Mouse (Mus musculus): Measurements from ENCODE around the gene Ss18l2. TPM values are rescaled to one million over a fixed set of nuclear protein-coding genes. Genes with fewer than 3 reads are reported as not detected.

Ss18l2 gene
- polyA plus RNA-seq, 1 experiment = 28.4 TPM

DNA sequence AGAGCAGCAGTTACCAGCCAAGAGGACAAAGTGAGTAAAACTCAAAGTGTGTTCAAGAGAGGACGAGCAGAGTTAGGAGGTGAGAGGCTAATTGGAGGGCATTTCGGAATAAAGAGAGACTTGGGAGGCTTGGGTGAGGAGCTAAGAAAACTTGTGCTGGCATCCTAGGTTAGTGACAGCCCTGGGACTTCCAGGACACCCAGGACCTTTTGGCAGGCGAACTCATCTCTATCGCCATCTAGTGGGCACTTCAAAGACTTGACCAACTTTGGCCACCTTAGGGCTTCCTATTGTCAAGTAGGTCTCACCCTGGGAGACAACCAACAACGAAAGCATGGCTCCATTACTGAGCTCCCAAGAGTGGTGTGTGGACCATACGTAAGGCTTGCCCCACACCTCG, 38.8 kb upstream of the Ss18l2 start:
- H3K27ac ChIP-seq (ENCODE audit: control insufficient read depth, insufficient read depth, low read length) = no peak overlapping the region; the same call in 1 of the 2 replicates
- no peaks in the 10 kb centered on the region for H3K36me3 ChIP-seq (ENCODE audit: control insufficient read depth, insufficient read depth, low read length)
- WGBS = 54% methylated on average over 7 of the region's 7 CpGs
- no peak for DNase-seq
- no peaks in the 10 kb centered on the region for H3K27me3 ChIP-seq (ENCODE audit: control insufficient read depth, insufficient read depth, low read length)
- TF ChIP-seq CTCF (IDR thresholded peaks at IDR 0.05; ENCODE audit: borderline replicate concordance, control insufficient read depth, extremely low read depth, insufficient read depth, low read length, poor library complexity) (peak; percentile 40; the same call in 1 of the 2 replicates), POLR2A (IDR thresholded peaks at IDR 0.05; ENCODE audit: control insufficient read depth, extremely low read depth, insufficient read depth, low read length, poor library complexity) (no peak)
- no peak overlapping the region for H3K4me3 ChIP-seq (ENCODE audit: control insufficient read depth, insufficient read depth, low read length)
- H3K4me1 ChIP-seq (replicated peaks; ENCODE audit: control insufficient read depth, insufficient read depth, low read length) = peaks cover 66% of the 10 kb centered on the region

DNA sequence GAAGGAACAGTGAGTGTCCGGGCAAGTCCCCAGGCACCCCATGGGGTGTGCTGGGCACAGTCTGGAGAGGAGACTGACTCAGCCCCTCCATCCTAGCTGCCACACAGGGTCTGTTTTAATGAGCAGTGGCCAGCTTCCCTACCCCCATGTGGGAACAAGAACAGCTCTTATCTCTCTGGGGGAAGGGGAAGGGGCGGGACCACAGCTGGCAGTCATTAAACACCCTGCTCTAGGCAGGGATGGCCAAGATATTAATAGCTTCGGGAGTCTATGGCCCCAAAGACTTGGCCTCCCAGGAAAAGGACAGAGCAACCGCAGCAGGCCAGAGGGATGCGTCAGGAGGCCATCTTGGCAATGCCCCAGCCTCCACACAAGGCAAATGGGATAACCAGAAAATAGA, 37.8 kb upstream of the Ss18l2 start:
- no peak overlapping the region for H3K4me3 ChIP-seq (ENCODE audit: control insufficient read depth, insufficient read depth, low read length)
- H3K36me3 ChIP-seq (ENCODE audit: control insufficient read depth, insufficient read depth, low read length) = no peaks in the 10 kb centered on the region
- no peak overlapping the region for H3K27ac ChIP-seq (ENCODE audit: control insufficient read depth, insufficient read depth, low read length)
- 67% methylated on average over 5 of the region's 5 CpGs for WGBS
- no peak for DNase-seq
- no peaks in the 10 kb centered on the region for H3K27me3 ChIP-seq (ENCODE audit: control insufficient read depth, insufficient read depth, low read length)
- peaks cover 76% of the 10 kb centered on the region for H3K4me1 ChIP-seq (replicated peaks; ENCODE audit: control insufficient read depth, insufficient read depth, low read length)
- TF ChIP-seq POLR2A (IDR thresholded peaks at IDR 0.05; ENCODE audit: control insufficient read depth, extremely low read depth, insufficient read depth, low read length, poor library complexity) = no peak

- no peak for DNase-seq
- no peaks in the 10 kb centered on the region for H3K27me3 ChIP-seq (ENCODE audit: control insufficient read depth, insufficient read depth, low read length)
- H3K4me1 ChIP-seq (replicated peaks; ENCODE audit: control insufficient read depth, insufficient read depth, low read length) = peaks cover 86% of the 10 kb centered on the region
- no peak overlapping the region for H3K4me3 ChIP-seq (ENCODE audit: control insufficient read depth, insufficient read depth, low read length)
- H3K27ac ChIP-seq (ENCODE audit: control insufficient read depth, insufficient read depth, low read length) = no peak overlapping the region
- TF ChIP-seq POLR2A (IDR thresholded peaks at IDR 0.05; ENCODE audit: control insufficient read depth, extremely low read depth, insufficient read depth, low read length, poor library complexity) = no peak
- no peak for TF ChIP-seq CTCF (IDR thresholded peaks at IDR 0.05; ENCODE audit: borderline replicate concordance, control insufficient read depth, extremely low read depth, insufficient read depth, low read length, poor library complexity)
- WGBS = over 99% methylated on average over 5 of the region's 5 CpGs
- H3K36me3 ChIP-seq (ENCODE audit: control insufficient read depth, insufficient read depth, low read length) = no peaks in the 10 kb centered on the region
These were observed 36.4 kb upstream of the Ss18l2 start for GRCm38 (mm10) chr9:121673716-121674115.

- no peaks in the 10 kb centered on the region for H3K27me3 ChIP-seq (ENCODE audit: control insufficient read depth, insufficient read depth, low read length)
- H3K4me3 ChIP-seq (ENCODE audit: control insufficient read depth, insufficient read depth, low read length) = peak overlapping the region; percentile 62
- WGBS = 8% methylated on average over 9 of the region's 9 CpGs
- peak overlapping the region; percentile 96 for H3K27ac ChIP-seq (ENCODE audit: control insufficient read depth, insufficient read depth, low read length)
- TF ChIP-seq CTCF (IDR thresholded peaks at IDR 0.05; ENCODE audit: borderline replicate concordance, control insufficient read depth, extremely low read depth, insufficient read depth, low read length, poor library complexity) = no peak
- TF ChIP-seq POLR2A (IDR thresholded peaks at IDR 0.05; ENCODE audit: control insufficient read depth, extremely low read depth, insufficient read depth, low read length, poor library complexity) = peak; percentile 63; the same call in 1 of the 2 replicates
- peaks cover 83% of the 10 kb centered on the region for H3K4me1 ChIP-seq (replicated peaks; ENCODE audit: control insufficient read depth, insufficient read depth, low read length)
- DNase-seq = peak; percentile 81
- H3K36me3 ChIP-seq (ENCODE audit: control insufficient read depth, insufficient read depth, low read length) = no peaks in the 10 kb centered on the region
These were observed 35.1 kb upstream of the Ss18l2 start for GRCm38 (mm10) chr9:121675011-121675410.

- H3K27ac ChIP-seq (ENCODE audit: control insufficient read depth, insufficient read depth, low read length) = peak overlapping the region; percentile 96
- TF ChIP-seq POLR2A (IDR thresholded peaks at IDR 0.05; ENCODE audit: control insufficient read depth, extremely low read depth, insufficient read depth, low read length, poor library complexity) (no peak), CTCF (IDR thresholded peaks at IDR 0.05; ENCODE audit: borderline replicate concordance, control insufficient read depth, extremely low read depth, insufficient read depth, low read length, poor library complexity) (no peak)
- no peaks in the 10 kb centered on the region for H3K27me3 ChIP-seq (ENCODE audit: control insufficient read depth, insufficient read depth, low read length)
- H3K36me3 ChIP-seq (ENCODE audit: control insufficient read depth, insufficient read depth, low read length) = no peaks in the 10 kb centered on the region
- peak overlapping the region; percentile 62 for H3K4me3 ChIP-seq (ENCODE audit: control insufficient read depth, insufficient read depth, low read length)
- peaks cover 81% of the 10 kb centered on the region for H3K4me1 ChIP-seq (replicated peaks; ENCODE audit: control insufficient read depth, insufficient read depth, low read length)
- WGBS = 57% methylated on average over 2 of the region's 2 CpGs
- DNase-seq = no peak
These were observed 34.6 kb upstream of the Ss18l2 start for GRCm38 (mm10) chr9:121675556-121675955.

DNA sequence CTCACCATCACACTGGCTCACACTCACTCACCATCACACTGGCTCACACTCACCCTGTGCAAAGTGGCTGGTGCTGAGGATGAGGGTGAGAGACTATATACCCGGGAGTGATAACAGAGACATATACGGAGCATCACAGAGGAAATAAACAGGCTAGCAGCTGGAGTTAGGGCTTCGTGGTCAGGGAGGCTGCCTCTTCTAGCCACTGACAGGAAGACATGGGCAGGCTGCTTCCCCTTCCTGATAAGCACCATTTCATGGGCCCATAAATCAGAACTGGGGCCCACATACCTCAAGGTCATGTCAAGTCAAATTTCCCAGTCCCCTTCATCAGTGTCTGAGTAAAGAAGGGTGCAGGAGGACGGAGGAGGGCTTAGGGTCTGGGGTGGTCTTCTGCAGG, 33.1 kb upstream of the Ss18l2 start:
- Histone ChIP-seq H3K4me3 (ENCODE audit: control insufficient read depth, insufficient read depth, low read length) (no peak overlapping the region), H3K36me3 (ENCODE audit: control insufficient read depth, insufficient read depth, low read length) (no peaks in the 10 kb centered on the region), H3K27ac (ENCODE audit: control insufficient read depth, insufficient read depth, low read length) (peak overlapping the region; percentile 60), H3K4me1 (replicated peaks; ENCODE audit: control insufficient read depth, insufficient read depth, low read length) (peaks cover 79% of the 10 kb centered on the region), H3K27me3 (ENCODE audit: control insufficient read depth, insufficient read depth, low read length) (no peaks in the 10 kb centered on the region)
- DNase-seq = no peak
- TF ChIP-seq CTCF (IDR thresholded peaks at IDR 0.05; ENCODE audit: borderline replicate concordance, control insufficient read depth, extremely low read depth, insufficient read depth, low read length, poor library complexity) (no peak), POLR2A (IDR thresholded peaks at IDR 0.05; ENCODE audit: control insufficient read depth, extremely low read depth, insufficient read depth, low read length, poor library complexity) (no peak)
- 21% methylated on average over 4 of the region's 4 CpGs for WGBS

- 55% methylated on average over 8 of the region's 8 CpGs for WGBS
- Histone ChIP-seq H3K4me3 (ENCODE audit: control insufficient read depth, insufficient read depth, low read length) (no peak overlapping the region), H3K27me3 (ENCODE audit: control insufficient read depth, insufficient read depth, low read length) (no peaks in the 10 kb centered on the region), H3K27ac (ENCODE audit: control insufficient read depth, insufficient read depth, low read length) (peak overlapping the region; percentile 20; the same call in 1 of the 2 replicates), H3K4me1 (replicated peaks; ENCODE audit: control insufficient read depth, insufficient read depth, low read length) (peaks cover 80% of the 10 kb centered on the region), H3K36me3 (ENCODE audit: control insufficient read depth, insufficient read depth, low read length) (no peaks in the 10 kb centered on the region)
- TF ChIP-seq POLR2A (IDR thresholded peaks at IDR 0.05; ENCODE audit: control insufficient read depth, extremely low read depth, insufficient read depth, low read length, poor library complexity) = no peak
- TF ChIP-seq CTCF (IDR thresholded peaks at IDR 0.05; ENCODE audit: borderline replicate concordance, control insufficient read depth, extremely low read depth, insufficient read depth, low read length, poor library complexity) = no peak
- DNase-seq = no peak
These were observed 32.7 kb upstream of the Ss18l2 start for GRCm38 (mm10) chr9:121677476-121677875.
